Mouse (Mus musculus) brain, embryonic 14.5 days (tissue): ENCODE results near the gene Ly75.

ENCODE experiments used
- CTCF ChIP-seq: fragments of 200-500 bp; IDR thresholded peaks from 2 replicates; pipeline ENCODE4 v1.5.1; 2012; ENCODE audit warnings: inconsistent platforms, mild to moderate bottlenecking, moderate library complexity, borderline replicate concordance; ENCODE audit not compliant: insufficient read depth, insufficient read length; ENCODE audit errors: extremely low read depth
- POLR2A ChIP-seq: fragments of 200-500 bp; IDR thresholded peaks from 2 replicates; pipeline ENCODE4 v1.6.1; 2012; ENCODE audit warnings: mild to moderate bottlenecking, inconsistent platforms, borderline replicate concordance; ENCODE audit not compliant: poor library complexity, insufficient read depth, insufficient read length, severe bottlenecking; ENCODE audit errors: extremely low read depth

- TF ChIP-seq CTCF, result no peak
- no peak for TF ChIP-seq POLR2A
These were observed 15.9 kb downstream of the Ly75 start for GRCm38 (mm10) chr2:60367204-60367603.
